Mouse (Mus musculus) monocyte, adult 2 months (primary cell): ENCODE data around the gene Mthfr.

Experiments used
- DNase-seq, 2 experiments: peaks; one replicate each; pipeline ENCODE4 v3.0.0; 2022; ENCODE audit warnings: low spot score in 2 of 2, low read depth in 1 of 2

Mthfr gene

GRCm38 (mm10) chr4:148087907-148088527, 49.1 kb downstream of the Mthfr start, which contains the start of gene Agtrap:
Agtrap (minus strand) TSS chr4:148088031.
- peak; percentile 72 to 83 for DNase-seq

GRCm38 (mm10) chr4:148089166-148089565, 50.3 kb downstream of the Mthfr start:
- no peak for DNase-seq

DNA sequence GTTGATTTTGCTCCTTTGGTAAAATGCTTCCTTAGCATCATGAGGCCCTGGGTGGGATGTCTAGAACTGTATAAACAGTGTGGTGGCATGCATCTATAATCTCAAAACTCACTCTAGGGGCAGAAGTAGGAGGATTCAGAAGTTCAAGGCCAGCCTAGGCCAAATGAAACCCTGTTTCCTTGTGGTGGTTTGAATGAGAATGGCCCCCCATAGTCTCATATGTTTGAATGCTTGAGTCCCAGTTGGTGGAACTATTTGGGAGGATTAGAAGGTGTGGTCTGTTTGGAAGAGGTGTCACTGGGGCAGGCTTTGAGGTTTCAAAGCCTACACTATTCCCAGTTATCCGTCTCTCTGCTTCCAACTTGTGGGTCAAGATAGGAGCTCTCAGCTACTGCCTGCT, 52.3 kb downstream of the Mthfr start:
- no peak for DNase-seq

DNA sequence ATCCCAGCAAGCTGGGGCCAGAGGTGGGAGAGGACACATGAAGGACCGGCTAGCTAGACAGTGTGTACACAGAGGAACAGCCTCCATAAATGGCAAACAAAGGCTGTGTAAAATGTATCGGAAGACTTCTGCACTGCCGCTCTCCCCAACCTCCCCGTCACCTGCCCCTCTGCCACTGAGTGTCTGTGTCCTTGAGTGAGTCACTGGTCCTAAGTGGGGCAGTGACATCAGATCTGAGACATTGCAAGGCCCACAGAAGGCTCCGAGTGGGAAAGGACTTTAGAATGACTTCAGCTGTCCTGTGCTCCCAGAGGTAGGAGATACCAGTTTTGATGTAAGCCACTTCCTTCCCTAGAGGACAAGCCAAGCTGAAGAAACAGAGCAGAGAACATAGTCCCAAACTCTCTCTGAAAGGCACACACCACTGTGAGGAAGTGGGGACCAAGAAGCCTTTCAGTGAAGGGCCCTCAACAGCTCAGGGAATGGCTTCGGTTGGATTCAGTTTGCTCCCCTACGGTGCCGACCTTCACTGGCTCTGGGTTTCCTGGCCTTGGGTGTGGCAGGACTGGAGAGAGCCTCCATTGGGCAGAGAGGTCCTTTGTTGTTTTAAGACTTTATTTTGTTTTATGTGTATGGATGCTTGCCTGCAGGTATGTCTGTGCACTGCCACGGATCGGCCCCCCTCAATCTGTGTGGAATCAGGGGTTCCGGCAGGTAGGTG, 53.8 kb downstream of the Mthfr start:
- DNase-seq: no peak

GRCm38 (mm10) chr4:148094161-148094560, 55.3 kb downstream of the Mthfr start:
- no peak for DNase-seq

DNA sequence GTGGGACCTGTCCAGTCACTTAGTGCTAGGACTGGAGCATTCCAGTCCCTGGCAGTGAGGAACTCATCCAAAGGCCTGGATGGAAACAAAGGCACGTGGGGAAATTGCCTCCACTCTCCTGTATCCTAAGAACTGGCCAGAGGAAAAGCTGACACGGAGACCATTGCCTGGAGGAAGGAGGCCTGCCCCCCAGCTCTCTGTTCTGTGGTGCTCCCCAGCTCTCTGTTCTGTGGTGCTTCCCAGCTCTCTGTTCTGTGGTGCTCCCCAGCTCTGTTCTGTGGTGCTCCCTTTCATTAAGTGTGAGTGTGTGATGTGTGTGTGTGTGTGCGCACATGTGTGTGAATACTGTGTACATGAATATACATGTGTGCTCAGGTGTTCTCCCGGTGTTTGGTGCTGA, 56.2 kb downstream of the Mthfr start:
- DNase-seq: no peak

GRCm38 (mm10) chr4:148097936-148098335, 59.1 kb downstream of the Mthfr start:
- no peak for DNase-seq

DNA sequence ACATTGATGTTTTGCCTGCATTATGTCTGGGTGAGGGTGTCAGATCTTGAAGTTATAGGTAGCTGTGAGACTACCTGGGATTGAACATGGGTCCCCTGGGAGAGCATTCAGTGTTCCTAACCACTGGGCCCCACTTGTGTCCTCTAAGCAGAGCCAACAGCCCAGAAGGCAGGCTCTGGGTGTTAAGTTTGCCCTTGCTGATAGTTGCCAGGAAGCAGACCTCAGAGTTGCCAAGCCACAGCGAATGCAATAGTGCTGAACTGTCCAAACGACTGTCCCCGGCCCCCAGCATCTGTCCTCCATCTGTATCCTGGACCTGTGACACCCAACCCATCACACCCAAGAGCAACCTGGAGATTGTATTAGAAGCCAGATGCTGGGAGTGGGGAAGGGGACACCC, 59.8 kb downstream of the Mthfr start:
- DNase-seq: no peak

DNA sequence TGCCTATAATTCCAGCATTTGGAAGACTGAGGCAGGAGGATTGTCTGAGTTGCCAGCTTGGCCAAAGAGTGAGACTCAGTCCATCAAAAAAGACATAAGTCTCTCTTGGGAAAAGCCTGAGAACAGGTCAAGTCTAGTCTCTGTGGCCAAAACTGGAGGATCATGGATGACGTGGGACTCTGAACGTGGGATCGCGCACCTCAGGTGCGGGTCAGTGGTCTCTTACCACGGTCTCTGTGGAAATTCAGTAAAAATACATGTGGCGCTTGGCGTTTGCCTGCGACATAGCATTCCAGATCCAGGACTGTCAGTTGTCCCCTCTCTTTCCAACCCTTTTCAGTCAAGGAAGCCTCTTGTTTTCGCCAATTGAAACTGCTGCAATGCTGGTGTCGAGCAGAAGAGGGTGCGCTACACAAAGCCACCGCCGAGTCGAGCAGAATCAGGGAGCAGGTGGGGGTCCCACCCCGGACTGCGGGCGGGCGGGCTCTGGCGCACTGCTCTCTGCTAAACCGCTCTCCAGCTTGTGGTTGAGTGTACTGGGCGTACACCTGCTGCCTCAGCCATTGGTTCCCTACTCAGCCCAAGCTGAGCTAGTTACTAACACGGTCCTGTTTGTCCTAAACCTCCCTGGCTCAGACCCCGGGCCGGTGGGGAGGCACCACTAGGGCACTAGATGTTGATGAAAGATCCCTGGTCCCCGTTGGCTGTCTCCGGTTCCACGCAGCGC, 63.1 kb downstream of the Mthfr start:
- DNase-seq: no peak

GRCm38 (mm10) chr4:148104146-148104545, 65.3 kb downstream of the Mthfr start:
- no peak for DNase-seq

DNA sequence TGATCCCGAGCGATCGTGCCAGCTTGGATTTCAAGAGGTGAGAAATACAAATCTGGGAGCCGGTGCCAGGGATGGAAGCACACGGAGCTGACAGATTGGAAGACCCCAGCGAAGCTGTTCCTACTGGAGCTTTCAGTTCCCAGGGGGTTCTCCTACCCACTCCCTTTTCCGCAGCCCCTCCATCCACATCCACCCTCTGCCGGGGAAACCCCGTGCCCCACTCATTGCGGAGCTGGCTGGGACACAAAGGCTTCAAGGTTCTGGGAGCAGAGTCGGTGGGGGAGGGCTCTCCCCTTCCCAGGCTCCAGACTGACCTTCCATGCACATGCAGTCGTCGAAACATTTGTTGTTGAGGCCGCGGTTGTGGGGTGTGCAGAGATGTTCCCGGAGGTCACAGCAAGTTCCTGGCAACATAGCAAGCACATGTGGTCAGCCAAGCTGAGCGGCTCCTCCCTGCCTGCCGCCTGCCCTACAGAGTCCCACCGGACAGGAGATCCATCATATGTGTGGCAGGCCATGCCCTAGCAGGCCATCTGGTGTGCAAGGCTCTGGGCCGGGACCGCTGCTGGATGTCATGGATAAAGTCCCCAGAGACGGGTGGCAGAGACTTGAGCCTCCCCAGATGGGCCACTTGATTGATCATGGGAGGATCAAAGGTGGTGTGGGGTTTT, 68.9 kb downstream of the Mthfr start:
- DNase-seq: no peak

- no peak for DNase-seq
These were observed 69.8 kb downstream of the Mthfr start for GRCm38 (mm10) chr4:148108565-148109100.
